Mouse (Mus musculus): ENCODE data around the gene Tbcc.

Tbcc gene

DNA sequence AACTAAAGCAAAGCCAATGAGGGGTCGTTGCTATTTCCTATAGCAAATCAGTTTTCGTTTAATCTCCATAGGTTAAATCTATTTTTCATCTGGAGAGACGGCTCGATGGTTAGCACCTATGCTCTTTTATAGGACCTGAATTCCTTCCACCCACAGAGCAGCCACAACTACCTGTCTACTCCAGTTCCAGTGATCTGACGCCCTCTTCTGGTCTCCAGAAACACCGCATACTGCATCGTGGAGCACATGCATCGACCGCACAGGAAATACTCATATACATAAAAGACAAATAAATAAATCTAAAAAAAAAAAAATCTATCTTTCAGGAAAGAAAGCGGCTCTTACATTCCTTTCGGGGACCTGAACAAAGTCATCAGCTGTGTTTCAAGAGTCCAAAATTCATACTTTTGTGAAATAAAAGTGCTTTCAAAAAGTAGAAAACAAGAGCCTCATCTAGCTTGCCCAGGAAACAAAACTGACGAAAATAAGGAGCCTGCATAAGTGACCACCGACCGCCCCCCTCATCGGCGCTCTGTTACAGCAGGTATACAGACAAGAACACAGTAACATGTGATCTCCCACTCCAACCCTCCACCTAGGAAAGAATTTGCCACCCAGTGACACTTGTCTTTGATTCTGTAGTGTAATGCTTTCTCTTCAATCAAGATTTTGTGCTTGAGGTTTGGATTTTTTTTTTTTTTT lies 1.8 kb upstream of the Tbcc start:
- in situ Hi-C loops (cut with MboI; ENCODE audit: low pct_unique_long_range_greater_than_20kb in 1 of 2, low sequenced_read_pairs in 2 of 2, unreplicated experiment in 1 of 2) = loop anchor here in 1 of 2 experiments (10.0 kb wide), 1 partner anchor 114 kb away; the partner anchor contains the start of gene 2310039H08Rik

DNA sequence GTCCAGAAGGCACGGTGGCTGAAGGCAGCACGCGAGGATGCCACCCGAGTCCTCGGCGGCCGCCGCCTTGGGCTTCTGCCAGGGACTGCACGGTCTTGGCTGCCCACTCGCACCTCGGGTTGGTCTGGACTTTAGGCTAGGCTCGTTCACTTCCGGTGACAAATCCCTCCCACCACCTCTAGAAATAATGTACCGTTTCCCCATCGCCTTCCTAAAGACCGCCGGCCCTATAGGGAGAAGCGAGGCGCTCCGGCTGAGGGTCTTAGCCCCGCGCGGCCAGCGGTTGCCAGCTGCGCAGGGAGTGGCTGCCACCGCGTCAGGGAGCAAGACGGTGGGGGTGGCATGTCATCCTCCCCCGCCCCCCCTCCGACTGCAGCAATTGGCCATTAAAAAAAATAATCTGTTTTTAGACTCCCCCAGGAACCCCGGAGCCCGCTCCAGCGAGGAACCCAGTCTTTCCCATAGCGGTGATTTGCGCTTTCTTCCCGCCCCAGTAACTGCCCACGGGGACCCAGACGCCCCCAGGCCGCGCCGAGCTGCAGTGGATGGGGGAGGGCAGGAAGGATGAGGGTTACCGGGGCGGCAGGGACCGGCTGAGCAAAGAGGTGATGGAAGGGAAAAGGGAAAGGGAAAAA lies 917 bp upstream of the Tbcc start:
- in situ Hi-C loops (cut with MboI; ENCODE audit: low pct_unique_long_range_greater_than_20kb in 1 of 2, low sequenced_read_pairs in 2 of 2, unreplicated experiment in 1 of 2) = loop anchor here in 1 of 2 experiments (10.0 kb wide), 1 partner anchor 115 kb away; the partner anchor contains the start of gene 2310039H08Rik

DNA sequence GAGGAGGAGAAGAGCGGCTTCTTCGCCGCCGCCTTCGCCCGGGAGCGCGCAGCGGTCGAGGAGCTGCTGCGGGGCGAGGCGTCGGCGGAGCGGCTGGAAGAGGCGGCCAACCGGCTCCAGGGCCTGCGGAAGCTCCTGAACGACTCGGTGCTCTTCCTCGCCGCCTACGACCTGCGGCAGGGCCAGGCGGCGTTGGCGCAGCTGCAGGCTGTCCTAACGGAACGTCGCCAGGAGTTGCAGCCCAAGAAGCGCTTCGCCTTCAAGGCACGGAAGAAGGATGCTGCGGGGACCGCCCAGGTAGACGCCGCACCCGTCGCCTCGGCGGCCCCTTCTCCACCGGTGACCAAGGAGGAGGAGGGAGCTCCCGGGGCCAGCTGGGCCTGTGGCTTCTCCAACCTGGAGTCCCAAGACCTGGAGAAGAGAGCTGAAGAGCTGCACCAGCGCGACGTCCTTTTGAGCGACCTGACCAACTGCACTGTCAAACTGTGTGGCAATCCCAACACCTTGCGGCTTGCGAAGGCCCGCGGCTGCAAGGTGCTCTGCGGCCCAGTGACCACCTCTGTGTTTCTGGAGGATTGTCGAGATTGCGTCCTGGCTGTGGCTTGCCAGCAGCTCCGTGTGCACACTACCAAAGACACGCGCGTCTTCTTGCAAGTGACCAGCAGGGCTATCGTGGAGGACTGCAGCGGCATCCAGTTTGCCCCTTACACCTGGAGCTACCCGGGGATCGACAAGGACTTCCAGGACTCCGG lies 535 bp downstream of the Tbcc start:
- in situ Hi-C loops (cut with MboI; ENCODE audit: low pct_unique_long_range_greater_than_20kb in 1 of 2, low sequenced_read_pairs in 2 of 2, unreplicated experiment in 1 of 2) = no loop called here

DNA sequence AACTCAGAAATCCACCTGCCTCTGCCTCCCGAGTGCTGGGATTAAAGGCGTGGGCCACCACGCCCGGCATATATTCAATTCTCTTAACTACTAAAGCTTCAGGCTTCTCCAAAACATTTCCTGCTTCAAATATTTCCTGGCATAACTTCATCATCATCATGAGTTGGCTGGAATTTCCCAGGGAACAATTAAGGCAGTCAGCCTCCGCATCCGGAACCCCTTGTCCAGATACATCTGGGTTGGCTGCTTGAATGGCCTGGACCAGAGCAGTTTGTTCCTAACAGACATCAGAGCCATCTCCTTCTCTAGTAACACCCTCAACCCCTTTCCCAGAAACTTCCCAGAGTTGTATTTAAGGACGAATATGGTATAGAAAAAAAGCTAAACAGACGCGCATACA lies 4.9 kb downstream of the Tbcc start:
- in situ Hi-C loops (cut with MboI; ENCODE audit: low pct_unique_long_range_greater_than_20kb in 1 of 2, low sequenced_read_pairs in 2 of 2, unreplicated experiment in 1 of 2) = no loop called here

DNA sequence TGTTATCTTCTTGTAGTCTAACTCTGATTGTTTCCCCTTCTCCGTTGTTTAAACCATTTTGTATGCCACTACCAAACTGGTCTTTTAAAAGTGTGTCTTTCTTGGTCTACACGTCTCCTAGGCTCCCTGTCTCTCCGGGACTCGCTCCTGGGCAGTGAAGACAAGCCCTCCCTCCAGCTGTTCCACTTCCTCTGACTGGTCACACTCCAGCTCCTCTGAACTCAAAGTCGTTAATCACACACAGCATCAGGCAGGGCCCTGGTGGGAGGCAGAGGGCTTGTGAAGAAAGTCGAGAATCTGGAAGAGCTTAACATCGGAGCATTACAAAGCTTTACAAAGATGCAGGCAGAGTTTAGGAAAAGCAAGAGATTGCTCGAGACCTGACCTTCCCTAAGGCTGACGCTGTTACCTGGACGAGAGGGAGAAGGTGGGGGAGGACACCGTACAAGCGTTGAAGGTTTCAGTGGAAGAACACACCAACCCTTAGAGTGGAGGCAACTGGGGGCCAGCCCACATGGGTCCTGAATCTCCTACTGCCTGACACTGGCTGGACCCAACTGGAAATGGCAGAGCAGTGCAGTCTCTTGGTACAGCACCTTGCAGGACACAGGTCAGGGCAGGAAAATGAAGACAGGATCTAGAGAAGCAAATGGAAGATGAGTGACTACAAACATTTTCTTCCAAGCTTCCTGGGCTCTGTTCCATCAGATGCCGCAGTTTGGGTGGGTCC lies 6.9 kb downstream of the Tbcc start:
- in situ Hi-C loops (cut with MboI; ENCODE audit: low pct_unique_long_range_greater_than_20kb in 1 of 2, low sequenced_read_pairs in 2 of 2, unreplicated experiment in 1 of 2) = no loop called here

DNA sequence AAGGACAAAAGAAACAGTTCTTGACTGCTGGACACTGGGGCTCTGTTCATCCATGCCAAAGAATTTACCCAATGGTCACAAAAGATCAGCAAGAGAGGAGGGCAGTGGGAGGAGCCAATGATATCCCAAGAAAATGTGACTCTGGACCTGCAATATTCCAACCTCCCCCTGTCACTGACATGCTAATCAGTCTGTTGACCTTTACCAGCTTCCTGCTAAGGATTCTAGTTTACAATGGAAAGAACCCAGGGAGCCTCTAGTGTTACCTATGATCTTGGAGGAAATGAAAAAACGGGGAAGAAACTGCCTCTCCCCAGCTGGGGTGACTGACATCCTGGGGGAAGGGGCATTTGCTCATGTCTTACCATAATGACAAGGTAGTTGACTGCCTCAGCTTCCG lies 10.5 kb downstream of the Tbcc start:
- in situ Hi-C loops (cut with MboI; ENCODE audit: low pct_unique_long_range_greater_than_20kb in 1 of 2, low sequenced_read_pairs in 2 of 2, unreplicated experiment in 1 of 2) = no loop called here

DNA sequence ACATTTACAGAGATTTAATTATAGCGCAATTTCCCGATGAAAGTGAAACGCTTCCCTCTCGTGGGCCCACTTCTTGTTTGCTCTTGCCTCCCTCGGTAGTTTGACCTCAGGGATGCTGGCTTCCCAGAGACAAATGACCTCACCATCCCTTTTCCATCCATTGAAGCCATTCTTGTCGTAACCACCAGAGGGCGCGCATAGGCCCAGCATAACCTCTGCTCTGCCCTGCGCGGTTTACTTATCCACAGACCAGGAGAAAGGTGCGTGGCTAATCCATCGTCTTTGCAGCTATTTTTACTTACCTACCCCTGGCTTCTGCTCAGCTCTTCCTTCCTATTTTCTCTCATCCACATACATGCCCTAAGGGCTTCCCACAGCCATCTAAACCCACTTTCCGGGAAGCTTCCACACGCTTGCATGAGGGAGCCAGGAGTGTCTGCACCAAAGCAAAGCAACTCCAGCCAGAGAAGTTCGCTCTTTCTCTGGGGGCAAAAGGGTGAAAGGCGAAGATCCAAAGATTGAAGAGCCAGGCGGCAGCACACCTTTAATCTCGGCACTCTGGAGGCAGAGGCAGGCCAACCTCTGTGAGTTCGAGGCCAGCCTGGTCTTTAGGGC lies 13.5 kb downstream of the Tbcc start:
- in situ Hi-C loops (cut with MboI; ENCODE audit: low pct_unique_long_range_greater_than_20kb in 1 of 2, low sequenced_read_pairs in 2 of 2, unreplicated experiment in 1 of 2) = no loop called here

DNA sequence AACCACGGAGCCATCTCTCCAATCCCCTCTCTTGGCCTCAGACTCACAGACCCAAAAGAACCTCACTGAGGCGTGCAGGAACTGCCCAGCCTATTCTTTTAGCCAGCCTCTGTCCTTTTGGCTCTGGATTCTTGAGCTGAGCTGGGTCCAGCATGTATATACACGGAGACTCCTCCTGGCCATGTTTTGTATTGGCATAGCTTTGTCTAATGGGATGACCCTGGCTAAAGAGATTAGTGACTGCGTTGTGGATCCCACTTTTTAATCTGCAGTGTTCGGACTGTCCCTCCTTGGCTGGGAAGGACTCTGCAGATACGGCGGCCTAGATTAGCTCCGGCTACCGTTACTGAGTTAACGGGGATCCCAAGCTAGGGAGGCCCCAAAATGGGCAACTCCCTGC lies 19.7 kb downstream of the Tbcc start, which contains the start of gene Prph2:
TSS of gene Prph2 (plus strand) at position 274 of the 400 bp plus-strand sequence.
- in situ Hi-C loops (cut with MboI; ENCODE audit: low pct_unique_long_range_greater_than_20kb in 1 of 2, low sequenced_read_pairs in 2 of 2, unreplicated experiment in 1 of 2) = no loop called here

DNA sequence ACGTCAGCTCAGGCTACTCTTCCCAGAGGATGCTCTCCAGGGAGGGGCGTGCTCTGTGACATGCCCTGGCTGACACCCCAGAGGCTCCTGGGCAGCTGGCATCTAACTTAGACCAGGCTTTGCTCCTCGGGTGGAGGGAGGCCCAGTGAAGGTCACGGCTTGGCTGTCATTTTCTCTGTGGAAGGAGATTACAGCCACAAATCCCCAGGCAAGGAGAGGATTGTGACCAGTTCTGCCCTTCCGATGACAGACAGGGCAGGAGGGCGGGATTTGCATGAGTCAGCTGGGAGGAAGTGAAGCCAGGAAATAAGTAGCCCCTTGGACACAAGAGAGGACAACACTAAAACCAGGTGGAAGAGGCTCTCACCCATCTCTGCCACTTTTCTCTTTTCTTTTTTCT lies 21.8 kb downstream of the Tbcc start:
- in situ Hi-C loops (cut with MboI; ENCODE audit: low pct_unique_long_range_greater_than_20kb in 1 of 2, low sequenced_read_pairs in 2 of 2, unreplicated experiment in 1 of 2) = no loop called here

DNA sequence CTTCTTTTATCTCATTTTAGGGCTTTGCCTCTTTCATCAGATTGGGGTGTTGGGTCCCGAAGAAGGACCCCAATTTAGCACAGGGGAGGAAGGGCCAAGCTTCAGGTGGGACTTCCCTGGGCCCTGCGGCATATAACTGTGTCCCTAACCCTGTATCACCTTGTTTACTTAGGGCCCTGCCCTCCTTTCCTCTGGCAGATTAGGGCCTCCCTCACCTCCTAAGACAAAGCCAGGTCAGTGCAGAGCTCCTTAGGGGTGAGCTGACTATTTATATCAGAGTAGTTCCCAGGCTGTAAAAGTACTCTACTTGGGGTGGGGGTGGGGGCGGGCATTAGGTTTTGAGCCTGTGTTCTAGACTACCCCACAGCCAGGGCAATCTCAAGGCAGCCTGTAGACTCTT lies 24.6 kb downstream of the Tbcc start:
- in situ Hi-C loops (cut with MboI; ENCODE audit: low pct_unique_long_range_greater_than_20kb in 1 of 2, low sequenced_read_pairs in 2 of 2, unreplicated experiment in 1 of 2) = no loop called here

DNA sequence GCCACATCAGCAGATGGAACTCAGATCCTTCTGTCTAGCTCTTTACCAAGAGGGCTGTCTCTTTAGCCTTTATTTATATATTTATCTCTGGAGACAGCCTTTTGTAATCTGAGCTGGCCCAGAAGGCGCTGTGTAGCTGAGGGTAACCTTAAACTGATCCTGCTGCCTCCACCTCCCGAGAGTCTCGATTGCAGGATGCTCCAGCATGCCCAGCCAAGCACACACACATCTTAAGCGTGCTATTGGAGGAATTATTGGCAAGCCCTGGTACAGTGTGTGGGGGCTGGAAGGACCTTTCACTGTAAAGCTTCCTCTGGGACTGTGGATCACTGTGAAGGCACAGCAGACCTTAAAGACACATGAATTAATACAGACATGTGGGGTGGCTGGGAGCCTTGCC lies 28.5 kb downstream of the Tbcc start:
- in situ Hi-C loops (cut with MboI; ENCODE audit: low pct_unique_long_range_greater_than_20kb in 1 of 2, low sequenced_read_pairs in 2 of 2, unreplicated experiment in 1 of 2) = no loop called here

DNA sequence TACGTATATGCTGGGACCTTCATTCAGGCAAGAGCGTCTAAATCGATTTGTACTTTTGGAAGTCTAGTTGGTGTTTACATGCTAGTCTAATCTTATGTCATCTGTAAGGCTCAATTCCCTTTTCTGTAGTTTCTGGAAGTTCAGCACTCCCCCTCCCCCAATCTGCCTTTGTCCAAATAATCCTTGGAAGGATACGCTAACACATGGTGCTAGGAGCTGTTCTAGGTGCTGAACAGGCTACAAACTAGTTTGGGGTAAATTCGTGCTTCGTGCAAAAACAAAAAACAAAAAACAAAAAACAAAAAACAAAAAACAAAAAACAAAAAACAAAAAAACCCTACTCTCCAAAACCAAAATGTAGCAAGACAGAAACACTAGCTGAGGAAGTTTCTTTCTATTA lies 30.4 kb downstream of the Tbcc start:
- in situ Hi-C loops (cut with MboI; ENCODE audit: low pct_unique_long_range_greater_than_20kb in 1 of 2, low sequenced_read_pairs in 2 of 2, unreplicated experiment in 1 of 2) = no loop called here

DNA sequence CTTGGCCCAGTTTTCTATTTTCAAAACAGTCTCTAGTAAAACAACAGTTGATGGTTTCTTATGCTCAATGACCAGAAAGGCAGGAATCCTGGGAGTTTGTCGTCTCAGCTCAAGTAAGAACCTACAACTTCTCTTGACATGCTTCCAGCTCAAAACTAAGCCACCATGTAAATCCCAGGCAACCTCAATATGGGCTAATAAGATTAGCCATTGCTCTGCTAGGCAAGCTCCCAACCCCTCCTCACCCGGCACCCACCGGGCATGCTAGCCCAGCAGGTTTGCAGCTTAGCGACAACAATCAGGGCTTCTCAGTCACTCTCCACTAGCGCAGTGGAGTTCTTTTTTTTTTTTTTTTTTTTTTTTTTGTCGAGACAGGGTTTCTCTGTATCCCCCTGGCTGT lies 35.7 kb downstream of the Tbcc start:
- in situ Hi-C loops (cut with MboI; ENCODE audit: low pct_unique_long_range_greater_than_20kb in 1 of 2, low sequenced_read_pairs in 2 of 2, unreplicated experiment in 1 of 2) = no loop called here

DNA sequence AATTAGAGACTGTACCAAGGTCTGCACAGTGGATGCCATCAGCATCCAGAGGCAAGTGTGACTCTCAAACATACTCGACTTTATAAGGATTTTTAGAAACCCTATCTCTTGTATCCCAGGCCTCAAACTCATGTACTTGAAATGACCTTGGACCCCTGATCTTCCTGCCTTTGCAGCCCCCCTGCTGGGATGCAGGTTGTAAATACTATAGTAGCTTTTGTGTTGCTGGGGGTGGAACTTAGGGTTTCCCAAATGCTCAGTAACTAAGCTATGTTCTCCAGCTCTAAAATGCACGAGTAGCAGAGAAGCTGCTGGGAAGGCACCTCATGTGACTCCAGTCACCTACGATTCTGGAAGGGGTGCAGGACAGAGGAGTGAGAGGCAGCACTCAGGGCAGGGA lies 36.5 kb downstream of the Tbcc start:
- in situ Hi-C loops (cut with MboI; ENCODE audit: low pct_unique_long_range_greater_than_20kb in 1 of 2, low sequenced_read_pairs in 2 of 2, unreplicated experiment in 1 of 2) = no loop called here

DNA sequence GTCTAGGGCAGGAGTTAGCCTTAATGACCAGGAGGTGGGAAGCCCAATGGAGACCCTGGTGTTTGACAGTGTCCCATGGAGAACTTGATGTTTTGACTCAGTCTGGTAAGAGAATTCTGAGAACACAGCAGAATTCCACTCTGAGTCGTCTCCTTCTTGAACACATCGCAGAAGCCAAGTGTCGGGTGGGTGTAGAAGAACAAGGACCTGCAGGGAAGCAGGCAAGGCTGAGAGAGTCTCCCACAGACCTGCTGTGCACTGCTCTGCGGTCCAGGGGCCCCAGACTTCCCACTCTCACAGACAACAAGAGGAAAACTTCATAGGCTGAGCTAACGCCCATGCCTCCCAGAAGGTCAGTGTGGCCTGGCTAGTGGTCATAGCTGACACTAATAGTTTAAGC lies 37.3 kb downstream of the Tbcc start:
- in situ Hi-C loops (cut with MboI; ENCODE audit: low pct_unique_long_range_greater_than_20kb in 1 of 2, low sequenced_read_pairs in 2 of 2, unreplicated experiment in 1 of 2) = no loop called here

DNA sequence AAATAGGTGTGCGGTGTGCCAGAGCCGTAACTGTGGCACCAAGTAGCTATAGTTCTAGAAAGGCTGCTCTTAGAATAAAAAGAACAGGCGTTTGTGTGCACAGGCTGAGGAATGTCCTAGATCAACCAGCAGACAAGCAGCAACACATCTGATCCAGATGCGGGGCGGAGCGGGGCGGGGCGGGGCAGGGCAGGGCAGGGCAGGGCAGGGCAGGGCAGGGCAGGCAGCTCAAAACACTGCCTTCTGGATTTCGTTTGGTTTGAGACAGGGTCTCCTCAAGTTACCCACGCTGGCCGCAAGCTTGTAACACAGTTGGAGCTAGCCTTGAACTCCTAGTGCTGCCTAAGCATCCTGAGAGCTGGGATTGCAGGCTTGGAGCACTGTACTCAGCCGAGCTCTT lies 38.8 kb downstream of the Tbcc start:
- in situ Hi-C loops (cut with MboI; ENCODE audit: low pct_unique_long_range_greater_than_20kb in 1 of 2, low sequenced_read_pairs in 2 of 2, unreplicated experiment in 1 of 2) = no loop called here

DNA sequence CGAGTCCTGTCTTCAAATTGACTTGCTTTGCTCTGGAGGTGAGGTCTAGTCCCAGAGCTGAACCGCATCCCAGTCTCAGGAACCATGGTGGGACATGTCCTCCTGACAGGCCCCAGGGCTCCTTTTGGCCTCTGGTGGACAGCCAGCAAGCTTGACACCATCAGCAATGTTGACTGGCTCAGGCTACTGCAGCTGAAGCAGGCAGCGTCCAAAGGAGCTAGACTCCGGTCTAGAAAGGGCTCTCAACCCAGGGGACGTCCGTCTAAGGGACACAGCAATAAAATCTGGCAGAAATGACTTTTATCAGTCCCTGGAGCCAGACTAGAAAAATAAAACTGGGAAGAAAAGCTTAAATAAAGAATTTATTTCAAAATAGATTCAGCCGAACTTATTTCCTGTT lies 39.4 kb downstream of the Tbcc start:
- in situ Hi-C loops (cut with MboI; ENCODE audit: low pct_unique_long_range_greater_than_20kb in 1 of 2, low sequenced_read_pairs in 2 of 2, unreplicated experiment in 1 of 2) = no loop called here

DNA sequence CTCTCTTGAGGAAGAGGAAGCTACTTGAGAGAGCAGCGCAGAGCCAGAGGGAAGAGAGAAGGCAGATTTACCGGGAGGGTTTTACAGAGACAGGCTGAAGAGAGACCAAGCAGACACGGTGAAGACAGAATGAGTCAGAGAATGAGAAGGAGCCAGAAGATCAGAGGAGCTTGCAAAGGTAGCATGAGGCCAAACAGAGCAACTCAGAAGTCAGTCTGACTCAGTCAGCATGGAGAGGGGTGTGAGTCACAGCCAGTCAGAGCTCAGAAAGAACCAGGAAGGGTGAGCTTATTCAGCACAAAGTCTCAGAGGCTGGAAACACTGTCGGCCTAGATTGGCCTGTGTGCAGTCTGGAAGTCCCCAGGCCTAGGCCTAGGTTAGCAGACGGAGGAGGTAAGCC lies 42.5 kb downstream of the Tbcc start:
- in situ Hi-C loops (cut with MboI; ENCODE audit: low pct_unique_long_range_greater_than_20kb in 1 of 2, low sequenced_read_pairs in 2 of 2, unreplicated experiment in 1 of 2) = no loop called here
